Mouse (Mus musculus) thymus, adult 2 months (tissue): Measurements from ENCODE around the gene Plxna4.

ENCODE experiments used
- CTCF ChIP-seq: fragments of 200-500 bp; IDR thresholded peaks from 2 replicates; pipeline ENCODE4 v1.5.1; 2012; ENCODE audit warnings: mild to moderate bottlenecking, control low read depth, low read length, moderate library complexity, borderline replicate concordance; ENCODE audit not compliant: control insufficient read depth, poor library complexity, insufficient read depth; ENCODE audit errors: extremely low read depth
- POLR2A ChIP-seq: fragments of 200-500 bp; IDR thresholded peaks from 2 replicates; pipeline ENCODE4 v1.6.1; 2012; ENCODE audit warnings: mild to moderate bottlenecking, low read length, control low read depth, moderate library complexity; ENCODE audit not compliant: control insufficient read depth, poor library complexity, insufficient read depth; ENCODE audit errors: extremely low read depth

- no peak for TF ChIP-seq POLR2A
- TF ChIP-seq CTCF, result no peak
Observed at GRCm38 (mm10) chr6:32203389-32203788, 384.6 kb downstream of the Plxna4 start.
